Mouse (Mus musculus): Measurements from ENCODE around the gene Col23a1.

Gene Col23a1

DNA sequence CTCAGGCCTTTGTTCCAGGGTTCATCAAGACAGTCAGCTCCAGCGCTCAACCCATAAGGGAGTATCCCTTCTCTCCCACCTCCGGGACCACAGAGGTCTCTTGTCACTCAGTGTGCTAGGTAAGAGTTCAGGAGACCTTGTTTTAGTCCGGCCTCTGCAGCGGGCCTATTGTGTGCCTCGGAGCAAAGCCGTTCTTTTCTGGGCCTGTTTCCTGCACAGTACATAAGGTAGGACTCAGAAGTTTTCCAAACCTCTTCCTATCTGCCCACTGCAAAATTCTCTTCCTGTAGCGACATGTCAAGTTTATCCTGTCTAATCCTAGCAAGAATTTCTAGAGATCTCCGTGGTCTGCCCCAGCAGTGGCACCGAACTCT is 294.3 kb downstream of the Col23a1 start:
- DNase-seq (ENCODE audit: extremely low read depth, low read depth, low spot score), result peak; percentile 75

GRCm38 (mm10) chr11:51584431-51585248 is 294.9 kb downstream of the Col23a1 start, which contains the start of gene Phykpl:
Gene Phykpl (plus strand): TSS chr11:51584757.
- DNase-seq (ENCODE audit: extremely low read depth, low read depth, low spot score), result peak; percentile 78

- DNase-seq (ENCODE audit: extremely low read depth, low read depth, low spot score), result no peak
Measured at GRCm38 (mm10) chr11:51585608-51586252, 296.0 kb downstream of the Col23a1 start.

DNA sequence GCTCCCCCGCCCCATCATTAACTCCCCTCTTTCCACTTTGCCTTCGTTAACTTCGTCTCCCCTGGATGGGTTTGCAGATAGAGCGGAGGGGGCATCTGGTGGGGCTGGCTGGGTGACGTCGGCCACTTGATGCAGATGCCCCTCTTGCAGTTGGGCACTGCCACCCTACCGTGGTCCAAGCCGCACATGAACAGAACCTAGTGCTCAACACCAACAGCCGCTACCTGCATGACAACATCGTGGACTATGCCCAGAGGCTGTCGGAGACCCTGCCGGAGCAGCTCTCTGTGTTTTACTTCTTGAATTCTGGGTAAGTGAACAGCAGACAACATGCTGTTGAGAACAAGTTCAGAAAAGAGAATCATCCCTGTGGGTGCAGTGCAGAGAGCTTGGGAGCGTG is 296.7 kb downstream of the Col23a1 start:
- DNase-seq (ENCODE audit: extremely low read depth, low read depth, low spot score), result no peak

- DNase-seq (ENCODE audit: extremely low read depth, low read depth, low spot score), result no peak
Measured at GRCm38 (mm10) chr11:51587059-51587458, 297.3 kb downstream of the Col23a1 start.

GRCm38 (mm10) chr11:51588833-51589232 is 299.1 kb downstream of the Col23a1 start:
- no peak for DNase-seq (ENCODE audit: extremely low read depth, low read depth, low spot score)

DNA sequence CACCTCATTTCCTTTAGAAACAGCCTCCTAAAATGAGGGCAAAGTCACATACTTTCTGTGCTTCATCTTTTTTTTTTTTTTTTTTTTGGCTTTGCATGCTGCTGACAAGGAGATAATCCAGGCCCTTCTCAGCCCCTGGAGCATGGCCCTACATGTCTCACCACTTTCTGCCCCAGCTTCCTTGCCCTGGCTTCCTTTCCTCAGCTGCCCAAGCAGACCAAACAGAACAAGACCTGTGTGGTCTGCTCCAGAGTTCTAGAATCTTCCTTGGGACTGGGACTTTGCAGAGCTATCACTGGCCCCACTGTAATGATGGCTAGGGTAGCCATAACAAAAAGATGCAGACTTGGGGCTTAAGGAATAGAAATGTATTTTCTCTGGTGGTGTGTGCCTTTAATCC is 300.3 kb downstream of the Col23a1 start:
- DNase-seq (ENCODE audit: extremely low read depth, low read depth, low spot score), result no peak

DNA sequence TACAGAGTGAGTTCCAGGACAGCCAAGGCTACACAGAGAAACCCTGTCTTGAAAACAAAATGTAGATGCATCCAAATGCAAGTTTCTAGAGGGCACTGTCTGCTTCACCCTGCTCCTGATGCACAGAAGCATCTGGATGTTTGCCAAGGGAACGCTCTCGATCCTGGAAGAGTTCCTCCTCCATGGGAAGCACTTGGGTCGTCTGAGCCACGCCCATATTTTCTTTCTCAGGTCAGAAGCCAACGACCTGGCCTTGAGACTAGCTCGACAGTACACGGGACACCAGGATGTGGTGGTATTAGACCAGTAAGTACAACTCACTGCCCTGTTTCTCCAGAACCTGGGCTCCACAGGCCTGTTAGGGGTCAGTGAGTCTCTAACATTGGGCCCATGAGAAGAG is 301.4 kb downstream of the Col23a1 start:
- no peak for DNase-seq (ENCODE audit: extremely low read depth, low read depth, low spot score)

DNA sequence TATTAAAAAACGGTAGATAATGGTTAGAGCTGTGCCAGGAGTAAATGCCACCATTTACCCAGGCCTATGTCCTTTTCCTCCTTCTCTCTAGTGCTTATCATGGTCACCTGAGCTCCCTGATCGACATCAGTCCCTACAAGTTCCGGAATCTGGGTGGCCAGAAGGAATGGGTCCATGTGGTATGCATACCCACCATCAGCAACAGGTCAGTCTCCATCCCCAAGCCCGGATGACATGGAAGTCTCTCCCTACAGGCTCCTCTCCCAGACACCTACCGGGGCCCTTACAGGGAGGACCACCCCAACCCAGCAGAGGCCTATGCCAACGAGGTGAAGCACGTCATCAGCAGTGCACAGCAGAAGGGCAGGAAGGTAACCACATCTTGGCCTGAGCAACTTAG is 302.2 kb downstream of the Col23a1 start:
- no peak for DNase-seq (ENCODE audit: extremely low read depth, low read depth, low spot score)

DNA sequence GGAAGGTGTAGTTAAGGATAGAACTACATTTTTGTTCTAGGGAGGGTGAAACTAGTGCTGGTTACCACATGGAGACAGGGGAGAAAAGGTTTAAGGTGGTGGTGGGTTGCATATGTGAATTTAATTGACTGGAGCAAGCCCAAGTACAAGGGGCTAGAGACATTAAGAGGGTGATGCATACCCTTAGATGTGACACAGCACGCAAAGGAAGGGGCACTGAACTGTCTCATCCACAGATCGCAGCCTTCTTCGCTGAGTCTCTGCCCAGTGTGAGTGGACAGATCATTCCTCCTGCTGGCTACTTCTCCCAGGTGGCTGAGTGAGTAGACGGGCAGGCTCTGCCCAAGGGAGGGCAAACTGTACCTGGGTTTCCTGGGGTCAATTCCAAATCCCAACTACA is 303.6 kb downstream of the Col23a1 start:
- DNase-seq (ENCODE audit: extremely low read depth, low read depth, low spot score), result no peak

GRCm38 (mm10) chr11:51593849-51594248 is 304.1 kb downstream of the Col23a1 start:
- no peak for DNase-seq (ENCODE audit: extremely low read depth, low read depth, low spot score)

DNA sequence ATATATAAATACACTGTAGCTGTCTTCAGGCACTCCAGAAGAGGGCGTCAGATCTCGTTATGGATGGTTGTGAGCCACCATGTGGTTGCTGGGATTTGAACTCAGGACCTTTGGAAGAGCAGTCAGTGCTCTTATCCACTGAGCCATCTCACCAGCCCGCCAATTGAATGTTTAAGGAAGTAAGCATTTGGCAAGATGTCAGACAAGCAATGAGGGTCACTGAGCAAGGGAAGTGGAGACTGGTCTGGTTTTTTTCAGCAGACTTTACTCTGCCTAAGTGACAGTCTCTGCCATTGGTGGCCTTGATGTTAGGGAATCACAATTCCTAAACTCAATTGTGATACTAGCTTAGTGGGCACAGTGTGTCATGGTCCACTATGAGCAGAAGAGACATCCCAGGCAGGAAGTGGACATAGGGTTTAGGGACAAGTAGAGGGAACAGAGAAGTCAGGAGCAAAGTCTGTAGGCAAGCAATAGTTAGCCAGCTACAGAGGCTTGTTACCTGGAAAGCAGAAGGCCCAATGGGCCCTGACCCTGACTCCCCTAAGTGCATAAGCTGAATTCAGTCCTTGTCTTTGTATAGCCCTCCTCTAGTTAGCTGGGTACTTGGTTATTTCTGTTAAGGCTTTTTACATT is 305.1 kb downstream of the Col23a1 start:
- no peak for DNase-seq (ENCODE audit: extremely low read depth, low read depth, low spot score)

- no peak for DNase-seq (ENCODE audit: extremely low read depth, low read depth, low spot score)
Measured at GRCm38 (mm10) chr11:51595459-51596083, 305.9 kb downstream of the Col23a1 start.

DNA sequence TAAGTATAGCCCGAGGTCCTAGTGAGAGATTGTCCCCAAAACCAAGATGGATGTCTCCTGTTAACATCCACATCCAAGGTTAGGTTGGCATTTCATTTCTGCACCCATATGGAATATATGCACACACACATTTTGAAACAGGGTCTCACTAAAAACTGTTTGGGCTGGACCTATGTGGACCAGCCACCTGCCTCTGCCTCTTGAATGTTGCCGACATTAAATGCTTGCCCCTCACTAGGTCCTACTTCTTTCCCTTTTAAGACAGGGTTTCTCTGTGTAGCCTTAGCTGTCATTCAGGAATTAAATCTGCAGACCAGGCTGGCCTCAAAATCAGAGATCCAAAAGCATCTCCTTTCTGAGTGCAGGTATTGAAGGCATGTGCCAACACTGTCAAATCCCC is 307.8 kb downstream of the Col23a1 start:
- DNase-seq (ENCODE audit: extremely low read depth, low read depth, low spot score), result no peak

DNA sequence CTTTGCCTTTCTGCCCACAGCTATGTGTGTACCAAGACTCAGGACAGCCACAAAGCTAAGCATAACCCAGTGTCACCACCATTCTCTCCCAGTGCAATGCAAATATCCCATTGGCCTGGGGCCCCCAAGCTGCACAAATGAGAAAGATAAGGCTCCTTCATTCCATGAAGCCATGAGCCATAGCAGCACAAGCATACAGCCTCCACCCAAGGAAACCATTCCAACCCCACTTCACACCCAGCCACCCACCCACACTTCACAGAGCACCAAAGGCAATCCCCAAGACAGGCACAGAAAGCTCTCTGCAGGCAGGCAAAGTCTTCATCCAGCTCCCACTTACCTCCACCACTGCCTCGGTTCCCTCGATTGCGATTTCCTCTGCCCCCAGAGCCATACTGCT is 312.5 kb downstream of the Col23a1 start:
- DNase-seq (ENCODE audit: extremely low read depth, low read depth, low spot score), result no peak

DNA sequence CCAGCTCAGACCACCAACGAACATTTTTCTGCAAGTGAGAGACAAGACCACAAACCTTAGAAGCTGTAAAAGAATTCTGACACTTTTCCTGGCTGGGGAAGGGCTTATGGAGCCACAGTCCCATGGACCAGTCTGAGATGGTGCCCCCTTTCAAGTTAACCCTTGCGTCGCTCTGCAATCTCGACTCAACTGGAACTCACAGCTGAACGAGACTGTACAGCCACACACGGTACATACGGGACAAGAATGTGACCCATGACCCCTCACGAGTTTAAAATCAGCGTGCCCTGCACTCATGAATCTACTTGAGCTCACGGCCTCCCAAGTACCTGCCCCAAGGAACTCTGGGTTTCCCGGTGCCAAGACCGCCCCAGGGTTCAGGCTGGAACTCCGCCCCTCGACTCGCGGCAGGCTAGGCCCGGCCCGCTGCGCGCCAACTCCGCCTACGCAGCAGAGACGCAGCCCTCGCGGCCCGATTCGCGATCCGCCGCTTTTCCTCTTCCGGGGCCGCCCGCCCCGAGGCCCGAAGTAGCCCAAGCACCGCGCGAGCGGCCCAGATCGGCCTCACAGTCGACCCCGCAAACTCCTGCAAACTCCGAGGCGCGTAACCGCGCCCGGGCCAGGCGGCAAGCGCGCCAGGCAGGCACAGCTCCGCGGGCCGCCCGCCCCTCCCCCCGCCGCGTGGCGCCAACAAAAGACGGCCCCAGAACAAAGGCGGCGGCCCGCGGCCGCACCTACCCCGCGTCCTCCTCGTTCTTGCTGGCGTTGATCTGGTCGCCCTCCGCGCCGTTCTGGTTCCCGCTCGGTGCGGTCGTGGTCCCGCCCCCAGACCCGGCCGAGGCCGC is 316.1 kb downstream of the Col23a1 start:
- DNase-seq (ENCODE audit: extremely low read depth, low read depth, low spot score), result no peak

DNA sequence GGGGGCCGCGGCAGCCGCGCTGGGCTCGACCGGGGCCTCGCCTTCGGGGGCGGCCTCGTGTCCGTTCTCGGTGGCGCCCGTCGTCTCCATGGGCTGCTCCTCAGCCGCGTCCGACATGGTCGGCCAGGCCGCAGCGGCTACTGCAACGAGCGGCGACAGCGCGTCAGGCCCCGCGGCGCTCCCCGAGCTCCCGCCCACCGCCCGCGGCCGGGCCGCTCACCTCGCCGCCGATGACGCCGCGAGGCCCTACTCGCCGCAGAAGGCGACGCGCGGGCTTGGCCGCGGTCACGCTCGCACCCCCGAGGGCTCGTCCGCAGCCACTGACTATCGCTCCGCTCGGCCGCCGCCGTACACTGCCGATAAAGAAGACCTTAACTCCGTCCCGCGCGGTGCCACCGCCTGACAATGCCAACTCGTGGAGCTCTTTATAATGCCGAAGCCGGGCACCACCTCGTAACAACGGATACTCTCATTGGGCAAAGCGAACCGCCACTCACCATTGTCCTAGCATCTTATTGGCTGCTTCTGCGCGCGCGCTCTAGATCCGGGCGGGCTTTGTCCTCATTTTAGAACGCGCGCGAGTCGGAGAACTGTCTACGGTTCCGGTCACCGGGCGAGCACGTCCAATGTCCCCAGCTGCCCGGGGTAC is 316.9 kb downstream of the Col23a1 start, which contains the start of gene Hnrnpab:
Gene Hnrnpab (minus strand): TSS at position 401 of the 649 bp plus-strand sequence.
- DNase-seq (ENCODE audit: extremely low read depth, low read depth, low spot score), result no peak

- DNase-seq (ENCODE audit: extremely low read depth, low read depth, low spot score), result no peak
Measured at GRCm38 (mm10) chr11:51607096-51607738, 317.5 kb downstream of the Col23a1 start.

DNA sequence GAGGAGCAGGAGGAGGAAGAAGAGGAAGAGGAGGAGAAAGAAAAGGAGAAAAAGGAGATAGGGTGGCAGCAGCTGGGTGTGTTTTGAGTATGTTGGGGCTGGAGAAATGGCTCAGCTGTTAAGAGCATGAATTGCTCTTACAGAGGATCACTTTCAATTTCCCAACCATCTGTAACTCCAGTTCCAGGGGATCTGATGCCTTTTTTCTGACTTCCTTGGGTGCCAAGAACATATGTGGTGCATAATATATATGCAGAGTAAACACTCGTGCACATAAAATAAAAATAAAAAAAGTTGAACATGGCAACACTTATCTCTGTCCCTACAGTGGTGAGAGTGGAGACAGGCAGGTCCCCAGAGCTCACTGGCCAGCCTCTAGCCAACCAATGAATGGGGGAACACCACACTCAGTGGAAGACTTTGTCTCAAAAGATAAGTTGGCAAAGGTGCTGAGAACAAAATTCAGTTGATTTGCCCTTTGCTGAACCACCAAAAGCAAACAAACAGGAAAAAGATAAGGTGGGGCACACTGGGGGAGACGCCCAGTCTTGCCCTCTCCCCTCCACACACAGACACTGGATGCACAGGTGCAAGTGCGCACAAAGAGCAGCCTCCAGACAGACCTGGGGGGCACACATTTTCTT is 319.7 kb downstream of the Col23a1 start:
- DNase-seq (ENCODE audit: extremely low read depth, low read depth, low spot score), result no peak

All from fat pad, adult 2 months (tissue).